Mouse (Mus musculus) cerebellum, adult 2 months (tissue): ENCODE measurements at regions not wholly inside any gene's neighbourhood (a gene's known extent, or its start where the extent isn't known, plus 50 kb on each side); places are given as distances from the start of the nearest gene placed in this dataset.

ENCODE experiments used
- CTCF ChIP-seq: fragments of 200-500 bp; IDR thresholded peaks from 2 replicates; pipeline ENCODE4 v1.5.1; 2011; ENCODE audit warnings: low read depth, mild to moderate bottlenecking, control low read depth, low read length, moderate library complexity, borderline replicate concordance; ENCODE audit not compliant: insufficient read depth
- POLR2A ChIP-seq: fragments of 200-500 bp; IDR thresholded peaks from 2 replicates; pipeline ENCODE4 v1.6.1; 2011; ENCODE audit warnings: low read length, control low read depth, borderline replicate concordance; ENCODE audit not compliant: insufficient read depth

- TF ChIP-seq CTCF: no peak
- no peak for TF ChIP-seq POLR2A
These were observed 148.7 kb downstream of the Fam198b start for GRCm38 (mm10) chr3:80033071-80033470.
